Mouse (Mus musculus) erythroblast, embryonic 14.5 days (primary cell): ENCODE data around the gene Samsn1.

Experiments
- GATA1 ChIP-seq: IDR thresholded peaks from 2 replicates; pipeline ENCODE4 v1.6.1; 2012; ENCODE audit warnings: low read length, inconsistent platforms, mixed read lengths
- TAL1 ChIP-seq: IDR thresholded peaks from 3 replicates; pipeline ENCODE4 v1.6.1; 2012; ENCODE audit warnings: low read length, inconsistent platforms, mixed read lengths

- TF ChIP-seq TAL1, result no peak
- no peak for TF ChIP-seq GATA1
These were observed 25.0 kb upstream of the Samsn1 start for GRCm38 (mm10) chr16:76047066-76047465.
